Mouse (Mus musculus) megakaryocyte, embryonic 14.5 days (primary cell): ENCODE data around the gene Nudt15. TPM values are rescaled to one million over a fixed set of nuclear protein-coding genes. Genes with fewer than 3 reads are reported as not detected.
A peak's percentile ranks its signal among the peaks of the same experiment; 100 is the strongest.
"Not testable (repeated sequence)": the region's sequence is repeated elsewhere in the genome, so short reads cannot be mapped to it uniquely, and the experiment has no call there.

Experiments used
- H3K27me3 ChIP-seq: replicated peaks from 2 replicates; pipeline ENCODE3; 2012; ENCODE audit warnings: inconsistent platforms
- H3K36me3 ChIP-seq: replicated peaks from 2 replicates; pipeline ENCODE3; 2012; ENCODE audit warnings: low read length, inconsistent platforms, mixed read lengths
- H3K4me1 ChIP-seq: 2 replicates; pipeline ENCODE4 v1.6.1; 2012; ENCODE audit warnings: inconsistent platforms
- H3K4me3 ChIP-seq: replicated peaks from 2 replicates; pipeline ENCODE3; 2012; ENCODE audit warnings: moderate library complexity, mild to moderate bottlenecking, inconsistent platforms
- H3K9me3 ChIP-seq: 2 replicates; pipeline ENCODE4 v1.6.1; 2012; ENCODE audit warnings: inconsistent platforms
- FLI1 ChIP-seq: IDR thresholded peaks from 2 replicates; pipeline ENCODE4 v1.6.1; 2012; ENCODE audit warnings: low read length, inconsistent platforms, mixed read lengths
- GATA1 ChIP-seq: IDR thresholded peaks from 3 replicates; pipeline ENCODE4 v1.6.1; 2012; ENCODE audit warnings: mixed read lengths, low read length, inconsistent platforms, borderline replicate concordance
- polyA plus RNA-seq: library from polyadenylated mRNA; stranded (reverse); fragments of >175 nt; gene quantifications from 2 replicates; pipeline ENCODE4 v1.2.3, GENCODE M21; 2012; ENCODE audit warnings: low replicate concordance; ENCODE audit not compliant: insufficient read depth

The Nudt15 gene
- polyA plus RNA-seq, 1 experiment, result 0.08 TPM

GRCm38 (mm10) chr14:73550732-73551131 is 2.7 kb upstream of the Nudt15 start:
- Histone ChIP-seq H3K27me3 (no peaks in the 10 kb centered on the region), H3K4me3 (no peak overlapping the region), H3K9me3 (no peaks in the 10 kb centered on the region), H3K36me3 (peaks cover 5% of the 10 kb centered on the region), H3K4me1 (peaks cover 66% of the 10 kb centered on the region)
- TF ChIP-seq FLI1 (no peak), GATA1 (no peak)

GRCm38 (mm10) chr14:73550291-73550690 is 2.2 kb upstream of the Nudt15 start:
- H3K36me3 ChIP-seq, result peaks cover under 1% of the 10 kb centered on the region
- H3K4me3 ChIP-seq, result no peak overlapping the region
- H3K9me3 ChIP-seq, result peaks cover 4% of the 10 kb centered on the region
- no peaks in the 10 kb centered on the region for H3K27me3 ChIP-seq
- H3K4me1 ChIP-seq, result peaks cover 61% of the 10 kb centered on the region
- no peak for TF ChIP-seq FLI1

- H3K9me3 ChIP-seq, result peaks cover 8% of the 10 kb centered on the region
- no peak for TF ChIP-seq GATA1
- TF ChIP-seq FLI1, result no peak
- peaks cover 41% of the 10 kb centered on the region for H3K4me1 ChIP-seq
- no peaks in the 10 kb centered on the region for H3K36me3 ChIP-seq
- H3K27me3 ChIP-seq, result no peaks in the 10 kb centered on the region
- no peak overlapping the region for H3K4me3 ChIP-seq
Measured at GRCm38 (mm10) chr14:73547034-73547433, 1.0 kb downstream of the Nudt15 start.

GRCm38 (mm10) chr14:73543781-73544180 is 4.3 kb downstream of the Nudt15 start:
- H3K9me3 ChIP-seq, result peaks cover 8% of the 10 kb centered on the region
- no peaks in the 10 kb centered on the region for H3K36me3 ChIP-seq
- H3K27me3 ChIP-seq, result no peaks in the 10 kb centered on the region
- peaks cover 26% of the 10 kb centered on the region for H3K4me1 ChIP-seq
- no peak overlapping the region for H3K4me3 ChIP-seq
- TF ChIP-seq FLI1, result no peak
- TF ChIP-seq GATA1, result no peak

GRCm38 (mm10) chr14:73535641-73536040 is 12.4 kb downstream of the Nudt15 start:
- Histone ChIP-seq H3K4me1 (peaks cover 13% of the 10 kb centered on the region), H3K36me3 (no peaks in the 10 kb centered on the region), H3K9me3 (no peaks in the 10 kb centered on the region), H3K4me3 (no peak overlapping the region), H3K27me3 (peaks cover 12% of the 10 kb centered on the region)
- no peak for TF ChIP-seq GATA1
- no peak for TF ChIP-seq FLI1

- Histone ChIP-seq H3K36me3 (no peaks in the 10 kb centered on the region), H3K9me3 (no peaks in the 10 kb centered on the region), H3K4me3 (no peak overlapping the region), H3K4me1 (peaks cover 23% of the 10 kb centered on the region), H3K27me3 (peaks cover 12% of the 10 kb centered on the region)
- TF ChIP-seq GATA1, result no peak
- TF ChIP-seq FLI1, result no peak
Measured at GRCm38 (mm10) chr14:73533755-73534465, 14.1 kb downstream of the Nudt15 start.

GRCm38 (mm10) chr14:73528661-73529060 is 19.4 kb downstream of the Nudt15 start:
- H3K36me3 ChIP-seq, H3K27me3 ChIP-seq, H3K9me3 ChIP-seq, H3K4me3 ChIP-seq: not testable (repeated sequence)
- H3K4me1 ChIP-seq, result peaks cover 38% of the 10 kb centered on the region

GRCm38 (mm10) chr14:73524766-73525448 is 23.1 kb downstream of the Nudt15 start, which contains the start of gene Sucla2:
Gene Sucla2 (plus strand): TSS chr14:73525319.
- H3K27me3 ChIP-seq, result no peaks in the 10 kb centered on the region
- H3K9me3 ChIP-seq, result no peaks in the 10 kb centered on the region
- peaks cover 21% of the 10 kb centered on the region for H3K4me1 ChIP-seq
- TF ChIP-seq FLI1, result no peak
- no peak for TF ChIP-seq GATA1
- peak within 1 kb of the TSS; percentile 91 for H3K4me3 ChIP-seq
- H3K36me3 ChIP-seq, result no peaks in the 10 kb centered on the region

- Histone ChIP-seq H3K9me3 (no peaks in the 10 kb centered on the region), H3K36me3 (no peaks in the 10 kb centered on the region), H3K4me3 (peak overlapping the region; percentile 91), H3K4me1 (peaks cover 16% of the 10 kb centered on the region), H3K27me3 (no peaks in the 10 kb centered on the region)
- no peak for TF ChIP-seq FLI1
- TF ChIP-seq GATA1, result no peak
Measured at GRCm38 (mm10) chr14:73524136-73524535, 23.9 kb downstream of the Nudt15 start.

GRCm38 (mm10) chr14:73509765-73510423 is 38.1 kb downstream of the Nudt15 start, which contains the start of gene Med4:
Gene Med4 (plus strand): TSS chr14:73510025.
- Histone ChIP-seq H3K36me3 (peaks cover 34% of the 10 kb centered on the region), H3K27me3 (no peaks in the 10 kb centered on the region), H3K4me1 (peaks cover 71% of the 10 kb centered on the region), H3K9me3 (no peaks in the 10 kb centered on the region), H3K4me3 (peak within 1 kb of the TSS; percentile 95)
- TF ChIP-seq FLI1 (0 out of 2 replicates have a peak, but pooled peaks have one; percentile 38), GATA1 (no peak)
